Mouse (Mus musculus): ENCODE measurements around the gene Capn15.

GRCm38 (mm10) chr17:25946349-25946748 is 39.2 kb downstream of the Capn15 start:
- TF ChIP-seq JUND (conservative IDR thresholded peaks at IDR 0.05; ENCODE audit: low read depth, low read length) (no peak), EP300 (IDR thresholded peaks at IDR 0.05; ENCODE audit: low read length) (no peak), POLR2A (IDR thresholded peaks at IDR 0.05; ENCODE audit: low read depth, low read length) (no peak), RAD21 (IDR thresholded peaks at IDR 0.05; ENCODE audit: low read depth, low read length) (no peak), CTCF (conservative IDR thresholded peaks at IDR 0.05 in 1 of 2, IDR thresholded peaks at IDR 0.05 in 1 of 2; ENCODE audit: low read depth in 2 of 2, low read length in 2 of 2) (no peak), IRF4 (IDR thresholded peaks at IDR 0.05; ENCODE audit: low read depth, low read length) (no peak)

Measured in CH12.LX (cell line).